In genomic region chrX:95195363-95196103, GRCm38 (mm10) we compare ENCODE assay signal across 8 mouse cellular contexts. TPM values are rescaled to one million over a fixed set of nuclear protein-coding genes. Genes with fewer than 3 reads are reported as not detected.
DNase-seq lines count a peak whose midpoint lies in the region; ATAC-seq and TF ChIP-seq lines count a peak whose summit lies in the region.

No protein-coding gene starts in this region.

- TF ChIP-seq CTCF in hindbrain, postnatal 0 days (IDR thresholded peaks at IDR 0.05; ENCODE audit: low read depth), result no peak
- no peak for TF ChIP-seq CTCF in olfactory bulb, adult 2 months (IDR thresholded peaks at IDR 0.05; ENCODE audit: insufficient read depth, low read depth, low read length)

- WGBS in liver, embryonic 11.5 days, result 54% methylated on average over 3 of the region's 3 CpGs
- 40% methylated on average over 3 of the region's 3 CpGs for WGBS in hindbrain, postnatal 0 days
- WGBS in olfactory bulb, adult 2 months, result 32% methylated on average over 3 of the region's 3 CpGs

- H3K9me3 ChIP-seq in liver, embryonic 11.5 days (ENCODE audit: control insufficient read depth, low read length), result no peaks in the 10 kb centered on the region
- H3K9me3 ChIP-seq in hindbrain, postnatal 0 days (ENCODE audit: low read length), result no peaks in the 10 kb centered on the region

- no peaks in the 10 kb centered on the region for H3K4me1 ChIP-seq in liver, embryonic 11.5 days (replicated peaks; ENCODE audit: control insufficient read depth, insufficient read depth, low read length)
- no peaks in the 10 kb centered on the region for H3K4me1 ChIP-seq in hindbrain, postnatal 0 days (ENCODE audit: insufficient read depth, low read length)
- no peaks in the 10 kb centered on the region for H3K4me1 ChIP-seq in olfactory bulb, adult 2 months (ENCODE audit: control insufficient read depth, insufficient read depth, low read length)

- no peak for TF ChIP-seq POLR2A in olfactory bulb, adult 2 months (IDR thresholded peaks at IDR 0.05; ENCODE audit: insufficient read depth, low read depth, low read length)

- H3K4me3 ChIP-seq in liver, embryonic 11.5 days (ENCODE audit: low read depth, low read length), result peak overlapping the region; percentile 38; the same call in 1 of the 2 replicates
- H3K4me3 ChIP-seq in hindbrain, postnatal 0 days (ENCODE audit: low read length), result peak overlapping the region; percentile 46
- peak overlapping the region; percentile 74 for H3K4me3 ChIP-seq in olfactory bulb, adult 2 months (ENCODE audit: insufficient read depth, low read depth, low read length)

- no peak for DNase-seq in liver, embryonic 11.5 days (ENCODE audit: low spot score)
- no peak for DNase-seq in liver
- DNase-seq in hindbrain, postnatal 0 days (ENCODE audit: low spot score), result peak; percentile 12
- no peak for DNase-seq in ovary, adult 18-20 months (ENCODE audit: low spot score)
- DNase-seq in thymus, postnatal 4 days, result no peak
- DNase-seq in spleen, postnatal 14 days (ENCODE audit: low spot score in 2 of 2), result no peak

- H3K27ac ChIP-seq in liver, embryonic 11.5 days (ENCODE audit: low read depth, low read length), result no peak overlapping the region
- H3K27ac ChIP-seq in hindbrain, postnatal 0 days, result peak overlapping the region; percentile 77
- H3K27ac ChIP-seq in olfactory bulb, adult 2 months (ENCODE audit: insufficient read depth, low read depth, low read length), result peak overlapping the region; percentile 87

- no peaks in the 10 kb centered on the region for H3K36me3 ChIP-seq in liver, embryonic 11.5 days (ENCODE audit: control insufficient read depth, insufficient read depth, low read length)
- no peaks in the 10 kb centered on the region for H3K36me3 ChIP-seq in hindbrain, postnatal 0 days (ENCODE audit: insufficient read depth, low read length)

- peak overlapping the region; percentile 60 for H3K4me2 ChIP-seq in liver, embryonic 11.5 days
- H3K4me2 ChIP-seq in hindbrain, postnatal 0 days (ENCODE audit: low read depth, low read length), result peak overlapping the region; percentile 58

- H3K27me3 ChIP-seq in liver, embryonic 11.5 days (replicated peaks; ENCODE audit: control insufficient read depth, insufficient read depth, low read length), result peaks cover 9% of the 10 kb centered on the region; the same call in 1 of the 2 replicates
- H3K27me3 ChIP-seq in hindbrain, postnatal 0 days (ENCODE audit: insufficient read depth, low read length), result no peaks in the 10 kb centered on the region

- H3K9ac ChIP-seq in liver, embryonic 11.5 days (ENCODE audit: low read depth, low read length), result no peak overlapping the region
- H3K9ac ChIP-seq in hindbrain, postnatal 0 days (replicated peaks; ENCODE audit: low read length), result peak overlapping the region; percentile 61

- ATAC-seq in liver, embryonic 11.5 days (replicated peaks; ENCODE audit: low FRiP score), result no peak
- ATAC-seq in common myeloid progenitor, adult 5-6 weeks (replicated peaks; ENCODE audit: low read depth, poor library complexity, severe bottlenecking), result peak; percentile 50; the same call in 1 of the 2 replicates
- peak; percentile 70 for ATAC-seq in hindbrain, postnatal 0 days

RNA-seq across cellular contexts. Expression of gene Arhgef9, which starts 1.1 kb away (rescaled TPM):
- 3.6 and 4.5 TPM in 2 replicates for polyA plus RNA-seq in liver, embryonic 11.5 days (2014; fragmentation: Nextera tagmentation; extraction: Ambion mirVana)
- total RNA-seq in common myeloid progenitor, adult 5-6 weeks (2017), result 0.97 and 2.1 TPM in 2 replicates
- total RNA-seq in hindbrain, postnatal 0 days (2014; rRNA removed), result 46.6 and 60.6 TPM in 2 replicates
- 33.1 and 33.3 TPM in 2 replicates for polyA plus RNA-seq in hindbrain, postnatal 0 days (2015; fragmentation: Nextera tagmentation; extraction: Ambion mirVana)
- polyA plus RNA-seq in olfactory bulb, adult 2 months (2012; ENCODE audit: insufficient read depth, insufficient read length, low replicate concordance, missing spikeins), result 190 TPM in 1 of 2 replicates, not detected in the other
